Mouse (Mus musculus) liver, adult 2 months (tissue): Measurements from ENCODE around the gene Adh1.

Experiments used
- CTCF ChIP-seq: fragments of 200-500 bp; IDR thresholded peaks from 2 replicates; pipeline ENCODE4 v1.5.1; 2011; ENCODE audit warnings: low read depth, low read length, control low read depth
- POLR2A ChIP-seq: fragments of 200-500 bp; IDR thresholded peaks from 2 replicates; pipeline ENCODE4 v1.6.1; 2011; ENCODE audit warnings: low read length, control low read depth; ENCODE audit not compliant: insufficient read depth; ENCODE audit errors: extremely low read depth

DNA sequence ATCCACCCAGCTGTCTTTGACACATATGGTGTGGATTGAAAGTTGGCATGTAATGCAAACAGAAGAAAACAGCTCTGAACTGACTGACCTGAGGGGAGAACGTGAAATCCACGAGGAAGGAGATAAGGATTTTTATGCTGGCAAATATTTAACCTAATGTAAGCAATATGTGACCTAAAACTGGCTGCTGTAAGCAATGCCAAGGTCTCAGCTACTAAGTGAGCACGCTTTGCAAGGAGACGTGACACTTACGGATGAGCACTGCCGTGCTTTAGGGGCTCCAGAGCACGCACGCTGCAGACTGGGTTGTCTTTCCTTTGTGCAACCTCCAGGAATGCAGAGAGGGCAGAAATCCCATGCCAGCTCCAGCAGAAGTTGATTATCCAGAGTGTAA, 45.5 kb downstream of the Adh1 start:
- TF ChIP-seq CTCF (no peak), POLR2A (no peak)
